Mouse (Mus musculus): ENCODE measurements around the gene Cacna1d.

DNA sequence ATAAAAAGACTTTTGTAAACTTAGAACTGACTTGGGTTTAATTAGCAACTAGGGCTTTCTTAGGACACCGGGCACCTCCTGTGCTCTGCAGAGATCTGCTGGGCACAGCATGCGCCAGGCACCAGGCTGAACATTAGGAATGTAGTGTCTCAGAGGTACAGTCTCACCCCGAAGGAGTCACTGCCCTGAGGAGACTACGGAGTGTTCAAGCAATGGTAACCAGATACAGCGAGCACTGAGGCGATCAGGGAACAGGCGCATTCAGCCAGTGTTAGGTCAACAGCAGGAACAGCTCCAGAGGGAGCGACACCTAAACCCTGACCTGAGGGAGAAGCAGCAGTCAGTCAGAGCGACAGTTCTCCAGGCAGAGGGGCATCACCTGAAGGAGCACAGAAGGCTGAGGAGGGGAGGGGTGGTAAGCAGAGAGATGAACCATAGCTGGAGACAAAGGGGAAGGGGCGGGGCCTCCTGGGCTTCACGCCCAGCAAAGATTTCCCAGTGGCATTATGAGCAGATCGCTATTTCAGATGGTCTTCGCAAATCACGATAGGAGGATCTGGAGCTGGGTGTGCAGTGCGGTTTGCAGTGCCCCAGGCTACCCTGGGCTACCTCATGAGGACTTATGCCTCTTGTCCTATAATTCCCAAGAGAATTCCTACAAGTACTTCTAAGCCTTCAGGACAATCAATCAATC is 413.0 kb downstream of the Cacna1d start:
- TF ChIP-seq CTCF (IDR thresholded peaks at IDR 0.05; ENCODE audit: control insufficient read depth, insufficient read depth, insufficient read length) (no peak), USF1 (IDR thresholded peaks at IDR 0.05; ENCODE audit: low read depth) (no peak)
